Mouse (Mus musculus) central nervous system, embryonic 11.5 days (tissue): Measurements from ENCODE around the gene Plce1. TPM values are rescaled to one million over a fixed set of nuclear protein-coding genes. Genes with fewer than 3 reads are reported as not detected.

Experiments
- polyA plus RNA-seq: library from polyadenylated mRNA; depleted of rRNA; stranded (reverse); fragments of >200 nt; gene quantifications from 2 replicates; pipeline ENCODE4 v1.2.3, GENCODE M21; 2012; rRNA removed

Gene Plce1
- 4.3 and 5.7 TPM in 2 replicates for polyA plus RNA-seq

GRCm38 (mm10) chr19:38480731-38481621 lies at the start of gene Plce1:
Gene Plce1, plus strand, starts transcription at chr19:38481109.

GRCm38 (mm10) chr19:38818766-38819426 lies 338.0 kb downstream of the Plce1 start, which contains the start of gene Noc3l:
Gene Noc3l, minus strand, starts transcription at chr19:38819237.

Other genes starting within 250 kb of the Plce1 start
- gene Lgi1, start 216.6 kb upstream of the Plce1 start, polyA plus RNA-seq = 1.1 and 2.1 TPM in 2 replicates
- 3.8 and 4.1 TPM in 2 replicates for gene Slc35g1, start 85.1 kb upstream of the Plce1 start, polyA plus RNA-seq